Mouse (Mus musculus) layer of hippocampus, adult 11-12 months (tissue): ENCODE results near the gene Nckap1l.
A peak's percentile ranks its signal among the peaks of the same experiment; 100 is the strongest.

Source experiments
- DNase-seq: peaks from one replicate; pipeline ENCODE4 v3.0.0; 2022; ENCODE audit warnings: low spot score

The Nckap1l gene

DNA sequence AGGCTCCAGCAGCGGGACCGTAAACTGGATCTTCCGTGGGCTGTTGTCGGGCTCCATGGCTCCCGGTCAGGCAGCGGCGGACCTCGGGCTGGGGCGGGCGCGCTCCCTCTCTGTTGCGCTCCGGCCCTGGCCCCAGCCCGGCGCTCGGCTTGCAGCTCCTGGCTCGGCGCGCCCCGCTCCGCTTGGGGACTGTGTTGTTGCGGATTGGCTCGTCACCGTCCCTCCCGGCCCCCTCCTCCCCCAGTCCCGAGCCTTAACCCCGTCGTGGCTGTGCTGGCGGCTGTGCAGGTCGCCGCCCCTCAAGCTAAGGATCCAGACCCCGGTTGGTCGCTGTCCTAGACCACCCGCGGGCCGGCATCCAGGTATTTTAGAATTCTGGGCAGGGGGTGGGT is 84.2 kb downstream of the Nckap1l start, which contains the start of gene Ppp1r1a:
Ppp1r1a (minus strand) TSS at position 182 of the 392 bp plus-strand sequence.
- peak; percentile 64 for DNase-seq

GRCm38 (mm10) chr15:103539259-103539658 is 85.7 kb downstream of the Nckap1l start:
- DNase-seq, result no peak

- no peak for DNase-seq
Observed at GRCm38 (mm10) chr15:103540646-103541045, 87.1 kb downstream of the Nckap1l start.

DNA sequence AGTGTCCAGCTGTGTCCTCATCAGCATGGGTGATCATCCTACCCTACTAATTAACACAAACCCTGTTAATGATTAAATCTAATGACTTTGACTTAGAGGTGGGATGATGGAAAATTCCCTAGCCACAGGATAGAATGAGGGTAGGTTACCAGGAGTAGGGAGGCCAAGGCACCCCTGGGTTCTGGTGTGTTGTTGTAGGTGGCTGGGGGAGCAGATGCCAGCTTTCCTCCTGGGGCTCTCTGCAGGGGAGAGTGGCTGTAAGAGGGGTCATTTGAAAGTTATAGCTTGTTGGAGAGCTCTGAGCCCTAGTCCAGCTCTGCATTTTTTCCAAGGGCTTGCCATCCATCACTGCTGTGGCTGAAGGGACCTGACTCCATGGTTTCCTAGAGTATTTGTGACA is 88.9 kb downstream of the Nckap1l start:
- DNase-seq, result no peak

- DNase-seq, result no peak
Observed at GRCm38 (mm10) chr15:103547983-103548382, 94.4 kb downstream of the Nckap1l start.
